Mouse (Mus musculus) embryo, embryonic 10 days (tissue): ENCODE results near the gene Mtss1l.

ENCODE experiments used
- DNase-seq: peaks from one replicate; pipeline ENCODE4 v3.0.0-alpha.2; 2015; ENCODE audit warnings: low spot score

The Mtss1l gene

GRCm38 (mm10) chr8:110706288-110706870 is 14.9 kb upstream of the Mtss1l start:
- no peak for DNase-seq

- DNase-seq, result no peak
Measured at GRCm38 (mm10) chr8:110708429-110708828, 12.8 kb upstream of the Mtss1l start.

GRCm38 (mm10) chr8:110710593-110710992 is 10.7 kb upstream of the Mtss1l start:
- no peak for DNase-seq

GRCm38 (mm10) chr8:110711271-110711934 is 9.9 kb upstream of the Mtss1l start:
- no peak for DNase-seq

GRCm38 (mm10) chr8:110713073-110713472 is 8.2 kb upstream of the Mtss1l start:
- DNase-seq, result no peak

- no peak for DNase-seq
Measured at GRCm38 (mm10) chr8:110714827-110715519, 6.3 kb upstream of the Mtss1l start.

GRCm38 (mm10) chr8:110716075-110716474 is 5.2 kb upstream of the Mtss1l start:
- DNase-seq, result no peak

GRCm38 (mm10) chr8:110717131-110717530 is 4.1 kb upstream of the Mtss1l start:
- no peak for DNase-seq

- no peak for DNase-seq
Measured at GRCm38 (mm10) chr8:110718209-110718968, 2.9 kb upstream of the Mtss1l start.

- no peak for DNase-seq
Measured at GRCm38 (mm10) chr8:110718969-110719670, 2.2 kb upstream of the Mtss1l start.

- DNase-seq, result no peak
Measured at GRCm38 (mm10) chr8:110719898-110720653, 1.2 kb upstream of the Mtss1l start.

- DNase-seq, result peak; percentile 51
Measured at GRCm38 (mm10) chr8:110721606-110722413, 534 bp downstream of the Mtss1l start.

GRCm38 (mm10) chr8:110722414-110723011 is 1.2 kb downstream of the Mtss1l start:
- DNase-seq, result no peak

- DNase-seq, result no peak
Measured at GRCm38 (mm10) chr8:110724493-110724892, 3.2 kb downstream of the Mtss1l start.

GRCm38 (mm10) chr8:110725084-110725838 is 4.0 kb downstream of the Mtss1l start:
- DNase-seq, result no peak

- peak; percentile 56 for DNase-seq
Measured at GRCm38 (mm10) chr8:110726893-110727292, 5.6 kb downstream of the Mtss1l start.

GRCm38 (mm10) chr8:110731346-110731859 is 10.1 kb downstream of the Mtss1l start:
- no peak for DNase-seq

GRCm38 (mm10) chr8:110733036-110733435 is 11.8 kb downstream of the Mtss1l start:
- no peak for DNase-seq
